Mouse (Mus musculus) lung, postnatal 0 days (tissue): Measurements from ENCODE around the gene Katna1. TPM values are rescaled to one million over a fixed set of nuclear protein-coding genes. Genes with fewer than 3 reads are reported as not detected.

Source experiments
- ATAC-seq: fragments of 200-750 bp; cut with Nextera tagmentation; 2 replicates; pipeline ENCODE4 v1.8.0; 2017; ENCODE audit warnings: moderate library complexity
- DNase-seq: peaks from one replicate; pipeline ENCODE4 v3.0.0-alpha.2; 2016; ENCODE audit warnings: low spot score
- H3K27ac ChIP-seq: fragments of 300-500 bp; sonication (generic); 2 replicates; pipeline ENCODE4 v1.5.1; 2014; ENCODE audit warnings: antibody characterized with exemption, mild to moderate bottlenecking, low read length, mixed read lengths
- H3K27me3 ChIP-seq: fragments of 300-500 bp; sonication (generic); replicated peaks from 2 replicates; pipeline ENCODE4 v1.6.1; 2014; ENCODE audit warnings: low read length, mixed read lengths; ENCODE audit not compliant: insufficient read depth
- H3K36me3 ChIP-seq: fragments of 300-500 bp; sonication (generic); 2 replicates; pipeline ENCODE4 v1.6.1; 2014; ENCODE audit warnings: low read length, mixed read lengths; ENCODE audit not compliant: insufficient read depth
- H3K4me1 ChIP-seq: fragments of 300-500 bp; sonication (generic); 2 replicates; pipeline ENCODE4 v1.6.1; 2014; ENCODE audit warnings: antibody characterized with exemption, low read depth, low read length, mixed read lengths; ENCODE audit not compliant: insufficient read depth
- H3K4me2 ChIP-seq: fragments of 300-500 bp; sonication (generic); replicated peaks from 2 replicates; pipeline ENCODE4 v1.6.1; 2014; ENCODE audit warnings: low read depth, mild to moderate bottlenecking, low read length, moderate library complexity, mixed read lengths
- H3K4me3 ChIP-seq: fragments of 300-500 bp; sonication (generic); 2 replicates; pipeline ENCODE4 v1.5.1; 2014; ENCODE audit warnings: low read depth, low read length
- H3K9ac ChIP-seq: fragments of 300-500 bp; sonication (generic); replicated peaks from 2 replicates; pipeline ENCODE4 v1.6.1; 2014; ENCODE audit warnings: low read depth, mild to moderate bottlenecking
- H3K9me3 ChIP-seq: fragments of 300-500 bp; sonication (generic); 2 replicates; pipeline ENCODE4 v1.6.1; 2016; ENCODE audit warnings: low read length, mixed read lengths
- CTCF ChIP-seq: IDR thresholded peaks from 2 replicates; pipeline ENCODE4 v1.5.1; 2016; ENCODE audit warnings: antibody characterized with exemption, mild to moderate bottlenecking
- EP300 ChIP-seq: IDR thresholded peaks from 2 replicates; pipeline ENCODE4 v1.6.1; 2016; ENCODE audit warnings: antibody characterized with exemption, mild to moderate bottlenecking, control low read depth
- WGBS: fragments of 180-500 bp; shearing (Covaris S2); extraction: QIAGEN DNeasy Blood & Tissue Kit; methylation state at CpG from one replicate; pipeline ENCODE4 v1.1.7; 2014; 5-methylcytosine and 5-hydroxymethylcytosine counted together
- polyA plus RNA-seq: library from polyadenylated mRNA; unstranded; fragments of >200 nt; fragmentation: Nextera tagmentation; extraction: Ambion mirVana; gene quantifications from 2 replicates; pipeline ENCODE4 v1.2.1, GENCODE M21; 2015

The Katna1 gene
- polyA plus RNA-seq, 1 experiment from 2014 or later = 30.6 TPM

DNA sequence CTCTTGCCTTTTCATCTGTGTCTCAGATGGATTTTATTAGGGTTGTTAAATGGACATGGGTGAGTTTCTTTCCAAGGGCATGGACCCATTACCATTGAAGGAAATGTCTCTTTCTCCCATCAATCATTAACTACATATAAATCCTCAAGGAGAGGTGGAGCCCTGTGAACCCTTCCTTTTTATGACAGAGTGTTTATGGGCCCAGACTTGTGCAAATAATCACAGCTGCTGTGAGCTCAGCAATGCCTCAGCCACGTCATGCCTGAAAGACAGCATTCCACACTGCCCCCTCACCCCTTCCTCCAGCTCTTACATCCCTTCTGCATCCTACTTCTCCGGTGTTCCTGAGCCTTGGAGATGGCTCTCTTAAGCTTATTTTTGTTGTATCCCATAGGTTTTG, 61.5 kb downstream of the Katna1 start:
- no peak overlapping the region for H3K9ac ChIP-seq
- TF ChIP-seq CTCF (no peak), EP300 (no peak)

DNA sequence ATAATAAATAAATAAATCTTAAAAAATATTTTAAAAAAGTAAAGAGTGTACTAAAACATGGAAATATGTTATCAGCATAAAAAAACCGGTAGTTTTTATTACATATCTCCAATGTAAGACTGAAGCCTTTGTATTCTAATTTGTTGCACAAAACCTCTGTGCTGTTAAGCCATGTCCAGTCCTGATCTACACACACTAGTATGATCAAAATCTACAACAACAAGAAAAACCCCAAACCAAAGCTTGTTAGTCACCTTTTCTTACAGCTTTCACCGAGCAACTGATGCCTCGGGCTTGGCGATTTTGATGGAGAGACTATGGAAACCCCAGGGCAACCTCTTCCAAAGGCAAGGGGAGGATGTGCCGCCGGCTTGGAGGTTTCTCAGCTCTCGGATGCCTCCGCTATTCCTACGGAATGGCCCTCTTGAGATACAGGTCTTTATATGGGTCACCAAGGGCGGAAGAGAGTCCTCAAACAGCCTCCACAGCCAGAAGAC, 66.5 kb downstream of the Katna1 start:
- DNase-seq (peak; percentile 13), ATAC-seq (peak; percentile 37)
- H3K4me2 ChIP-seq = peak overlapping the region; percentile 54
- H3K27ac ChIP-seq = peak overlapping the region; percentile 67
- WGBS = under 1% methylated on average over 10 of the region's 10 CpGs
- no peaks in the 10 kb centered on the region for H3K27me3 ChIP-seq
- peaks cover 5% of the 10 kb centered on the region; the same call in 1 of the 2 replicates for H3K4me1 ChIP-seq
- peak overlapping the region; percentile 81 for H3K9ac ChIP-seq
- H3K9me3 ChIP-seq = no peaks in the 10 kb centered on the region
- TF ChIP-seq CTCF = no peak
- TF ChIP-seq EP300 = no peak
- H3K36me3 ChIP-seq = no peaks in the 10 kb centered on the region
- H3K4me3 ChIP-seq = peak overlapping the region; percentile 78

More for the DNA sequence above, 61.5 kb downstream of the Katna1 start:
- DNase-seq (no peak), ATAC-seq (no peak)
- H3K27me3 ChIP-seq = no peaks in the 10 kb centered on the region
- H3K27ac ChIP-seq = no peak overlapping the region
- no peaks in the 10 kb centered on the region for H3K9me3 ChIP-seq
- H3K4me2 ChIP-seq = no peak overlapping the region
- no peak overlapping the region for H3K4me3 ChIP-seq
- no peaks in the 10 kb centered on the region for H3K4me1 ChIP-seq
- WGBS = 19% methylated on average over 2 of the region's 2 CpGs
- H3K36me3 ChIP-seq = no peaks in the 10 kb centered on the region

DNA sequence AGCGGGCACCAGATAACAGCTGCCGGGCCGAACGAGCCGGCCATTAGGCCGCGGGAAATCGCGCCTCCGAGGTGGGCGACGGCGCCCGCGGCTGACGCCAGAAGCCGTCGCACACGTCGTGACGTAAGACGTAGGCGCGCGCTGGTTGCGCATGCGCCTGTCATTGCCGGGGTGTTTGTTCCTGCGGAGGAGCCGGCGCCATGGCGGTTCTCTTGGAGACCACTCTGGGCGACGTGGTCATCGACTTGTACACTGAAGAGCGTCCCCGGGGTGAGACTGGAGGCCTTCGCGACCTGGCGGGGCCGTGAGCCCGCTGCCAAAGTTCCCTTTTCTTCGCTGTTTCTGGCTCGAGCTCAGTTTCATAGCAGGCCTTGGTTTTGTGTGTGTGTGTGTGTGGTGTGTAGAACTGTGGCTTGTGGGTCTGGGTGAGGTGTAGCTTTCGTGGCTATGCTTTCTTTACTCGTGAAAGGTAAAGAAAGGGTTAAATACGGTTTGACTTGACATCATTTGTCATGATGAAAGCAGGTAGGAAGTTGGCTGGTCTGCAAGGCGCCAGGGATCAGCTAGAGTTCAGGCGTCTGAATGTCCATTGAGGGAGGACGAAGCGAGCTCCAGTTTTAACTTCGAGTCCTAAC, 67.1 kb downstream of the Katna1 start, which contains the start of the genes Ginm1 and Ppil4:
Gene Ginm1 (minus strand): TSS at position 74 of the 635 bp plus-strand sequence.
Gene Ppil4 (plus strand): TSS at position 141 of the 635 bp plus-strand sequence.
- under 1% methylated on average over 48 of the region's 52 CpGs for WGBS
- Histone ChIP-seq H3K4me3 (peak within 1 kb of the TSS; percentile 78), H3K27me3 (no peaks in the 10 kb centered on the region), H3K36me3 (peaks cover 2% of the 10 kb centered on the region), H3K4me2 (peak within 1 kb of the TSS; percentile 54), H3K9me3 (no peaks in the 10 kb centered on the region), H3K4me1 (peaks cover 5% of the 10 kb centered on the region; the same call in 1 of the 2 replicates), H3K27ac (peak within 1 kb of the TSS; percentile 70), H3K9ac (peak within 1 kb of the TSS; percentile 81)
- ATAC-seq (peak; percentile 98), DNase-seq (peak; percentile 95)
- TF ChIP-seq EP300 = no peak
- no peak for TF ChIP-seq CTCF

DNA sequence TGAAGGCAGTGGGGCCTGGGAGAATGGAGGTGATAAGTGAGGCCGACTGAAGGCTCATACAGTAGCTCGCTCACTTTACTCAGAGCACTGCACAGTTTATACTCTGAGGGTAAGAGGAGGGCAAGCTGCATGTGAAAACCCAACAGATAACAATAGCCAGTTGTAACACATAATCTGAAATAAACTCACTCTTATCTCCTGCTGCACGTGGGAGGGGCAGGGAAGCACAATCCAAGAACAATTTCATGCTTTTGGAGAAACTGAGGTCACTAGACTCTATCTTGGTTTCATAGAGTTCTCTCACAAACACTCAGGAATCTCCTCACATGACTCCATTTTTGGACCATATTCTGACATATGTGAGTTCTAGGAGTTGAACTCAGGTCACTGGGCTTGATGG, 75.5 kb downstream of the Katna1 start:
- Histone ChIP-seq H3K4me3 (no peak overlapping the region), H3K9ac (no peak overlapping the region), H3K36me3 (peaks cover 48% of the 10 kb centered on the region), H3K9me3 (no peaks in the 10 kb centered on the region), H3K4me2 (no peak overlapping the region), H3K27ac (no peak overlapping the region), H3K4me1 (no peaks in the 10 kb centered on the region), H3K27me3 (no peaks in the 10 kb centered on the region)
- no peak for DNase-seq
- WGBS = 85% methylated on average over 3 of the region's 3 CpGs
- ATAC-seq = no peak
- TF ChIP-seq CTCF (no peak), EP300 (no peak)

DNA sequence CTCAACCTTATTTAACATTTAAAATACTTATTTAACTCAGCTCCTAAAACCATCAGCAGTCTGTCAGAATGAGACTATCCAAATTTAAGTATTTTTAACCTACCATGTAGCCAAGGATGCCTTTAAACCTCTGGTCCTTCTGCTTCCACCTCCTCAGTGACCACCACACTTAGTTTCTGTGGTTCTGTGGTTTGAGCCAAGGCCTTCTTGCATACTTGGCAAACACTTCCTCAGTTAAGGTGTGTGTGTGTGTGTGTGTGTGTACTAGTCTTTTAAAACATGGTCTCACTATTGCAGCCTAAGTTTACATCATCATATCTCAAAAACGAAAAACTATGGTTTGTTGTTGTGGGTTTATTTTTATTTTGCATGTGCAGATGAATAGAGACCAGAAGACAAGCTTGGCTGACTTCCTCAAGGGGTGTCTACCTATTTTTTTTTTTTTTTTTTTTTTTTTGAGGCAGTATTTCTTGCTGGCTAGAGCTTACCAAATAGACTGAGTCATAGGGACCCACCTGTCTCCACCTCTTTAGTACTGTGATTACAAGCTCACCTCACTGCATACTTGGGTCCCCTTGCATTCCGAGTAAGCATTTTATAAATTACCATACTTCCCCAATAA, 76.8 kb downstream of the Katna1 start:
- DNase-seq (no peak), ATAC-seq (no peak)
- 86% methylated on average over 2 of the region's 2 CpGs for WGBS
- no peak overlapping the region for H3K27ac ChIP-seq
- no peaks in the 10 kb centered on the region for H3K27me3 ChIP-seq
- H3K9me3 ChIP-seq = no peaks in the 10 kb centered on the region
- no peaks in the 10 kb centered on the region for H3K4me1 ChIP-seq
- no peak overlapping the region for H3K4me2 ChIP-seq
- no peak for TF ChIP-seq EP300
- TF ChIP-seq CTCF = no peak
- H3K36me3 ChIP-seq = peaks cover 48% of the 10 kb centered on the region
- no peak overlapping the region for H3K9ac ChIP-seq
- no peak overlapping the region for H3K4me3 ChIP-seq

DNA sequence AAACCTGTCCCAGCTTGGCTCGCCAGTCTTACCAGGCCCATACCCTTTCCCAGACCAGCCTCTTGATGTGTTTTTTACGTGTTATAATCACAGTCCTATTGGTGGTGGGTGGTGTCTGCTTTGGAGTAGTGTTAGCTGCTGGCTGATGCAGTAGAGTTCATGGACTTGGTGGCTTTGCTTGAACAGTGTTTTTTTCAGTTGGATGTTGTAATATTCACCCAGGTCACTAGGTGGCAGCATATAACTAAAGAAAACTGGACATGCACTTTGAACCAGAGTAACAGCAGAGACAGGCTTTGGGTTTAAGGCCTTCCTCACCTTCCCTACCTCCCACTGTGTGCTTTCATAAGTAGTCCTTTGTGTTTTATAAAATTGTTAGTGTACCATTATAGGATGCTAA, 84.1 kb downstream of the Katna1 start:
- H3K9ac ChIP-seq = no peak overlapping the region
- no peak overlapping the region for H3K4me3 ChIP-seq
- no peak overlapping the region for H3K4me2 ChIP-seq
- no peaks in the 10 kb centered on the region for H3K27me3 ChIP-seq
- ATAC-seq = peak; percentile 21; the same call in 1 of the 2 replicates
- TF ChIP-seq EP300 = no peak
- peak; percentile 76 for TF ChIP-seq CTCF
- peaks cover 23% of the 10 kb centered on the region for H3K36me3 ChIP-seq
- WGBS = 35% methylated on average over 2 of the region's 2 CpGs
- H3K27ac ChIP-seq = no peak overlapping the region
- DNase-seq = peak; percentile 79
- no peaks in the 10 kb centered on the region for H3K4me1 ChIP-seq
- H3K9me3 ChIP-seq = no peaks in the 10 kb centered on the region

Other genes starting within 250 kb of the Katna1 start
- 1.8 and 2.3 TPM in 2 replicates for gene Lrp11, start 136.2 kb upstream of the Katna1 start, polyA plus RNA-seq
- gene Nup43, start 58.5 kb upstream of the Katna1 start, polyA plus RNA-seq = 10.3 and 10.7 TPM in 2 replicates
- 89.6 and 96.9 TPM in 2 replicates for gene Pcmt1, start 44.9 kb upstream of the Katna1 start, polyA plus RNA-seq
- 4.8 and 5.7 TPM in 2 replicates for gene Lats1, start 44.8 kb upstream of the Katna1 start, polyA plus RNA-seq
- 167 TPM in 2 replicates for gene Ginm1, start 66.8 kb downstream of the Katna1 start, polyA plus RNA-seq
- gene Ppil4, start 66.9 kb downstream of the Katna1 start, polyA plus RNA-seq = 30.5 and 30.6 TPM in 2 replicates
- gene Zc3h12d, start 106.5 kb downstream of the Katna1 start, polyA plus RNA-seq = 0.39 and 0.40 TPM in 2 replicates
- gene Tab2, start 230.2 kb downstream of the Katna1 start, polyA plus RNA-seq = 16.8 and 18.7 TPM in 2 replicates